Mouse (Mus musculus): ENCODE measurements at regions not wholly inside any gene's neighbourhood (a gene's known extent, or its start where the extent isn't known, plus 50 kb on each side); places are given as distances from the start of the nearest gene placed in this dataset.
A peak's percentile ranks its signal among the peaks of the same experiment; 100 is the strongest.

DNA sequence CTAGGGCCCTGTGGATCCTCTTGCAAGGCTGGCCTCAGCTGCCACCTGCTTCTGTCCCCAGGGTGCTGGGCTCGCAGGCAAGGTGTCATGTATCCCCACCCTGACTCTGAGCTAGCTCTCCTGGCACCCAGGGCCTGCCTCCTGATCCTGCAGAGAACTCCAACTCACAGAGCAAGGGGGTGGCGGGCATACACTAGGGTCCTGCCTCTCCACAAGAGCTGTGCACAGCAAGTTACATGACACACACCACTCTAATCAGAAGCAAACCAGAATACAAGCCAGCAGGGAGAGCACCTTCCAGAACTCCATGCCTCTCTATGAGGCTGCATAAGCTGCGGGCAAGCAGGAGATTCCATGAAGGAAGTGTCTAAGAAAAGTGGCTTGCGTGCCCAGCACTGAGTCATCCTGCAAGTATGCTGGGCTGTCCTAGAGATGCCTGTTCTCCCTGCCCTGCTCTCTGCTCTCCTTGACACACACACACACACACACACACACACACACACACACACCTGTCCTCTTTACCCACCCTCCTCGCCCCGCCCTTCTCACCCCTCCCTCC lies 208.8 kb upstream of the Arid1b start:
- TF ChIP-seq GATA4 (IDR thresholded peaks at IDR 0.05; ENCODE audit: insufficient replicate concordance, low read length): no peak

GRCm38 (mm10) chr17:4786524-4786923 lies 207.6 kb upstream of the Arid1b start:
- TF ChIP-seq GATA4 (IDR thresholded peaks at IDR 0.05; ENCODE audit: insufficient replicate concordance, low read length): no peak

DNA sequence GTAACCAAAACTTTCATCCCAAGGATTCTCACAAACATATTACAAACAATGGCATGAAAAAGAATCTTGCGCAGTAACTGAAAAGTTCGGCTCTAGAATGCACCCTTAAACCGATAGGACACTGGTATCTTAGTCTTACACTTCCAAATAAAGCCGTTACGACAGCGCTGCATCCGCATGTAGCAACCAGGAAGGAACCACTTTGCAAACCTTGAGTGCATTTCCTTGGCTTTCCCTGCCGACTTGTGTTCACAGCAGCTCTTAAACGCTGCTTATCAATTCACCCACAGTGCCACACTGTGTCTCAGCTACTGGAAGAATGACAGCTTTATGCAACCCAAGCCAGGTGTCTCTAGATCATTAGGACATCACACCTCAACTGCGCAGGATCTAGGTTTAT lies 202.3 kb upstream of the Arid1b start:
- TF ChIP-seq GATA4 (IDR thresholded peaks at IDR 0.05; ENCODE audit: insufficient replicate concordance, low read length): no peak

GRCm38 (mm10) chr17:4796241-4796640 lies 197.9 kb upstream of the Arid1b start:
- TF ChIP-seq GATA4 (IDR thresholded peaks at IDR 0.05; ENCODE audit: insufficient replicate concordance, low read length): no peak

- no peak for TF ChIP-seq GATA4 (IDR thresholded peaks at IDR 0.05; ENCODE audit: insufficient replicate concordance, low read length)
Measured at GRCm38 (mm10) chr17:4804013-4804412, 190.1 kb upstream of the Arid1b start.

DNA sequence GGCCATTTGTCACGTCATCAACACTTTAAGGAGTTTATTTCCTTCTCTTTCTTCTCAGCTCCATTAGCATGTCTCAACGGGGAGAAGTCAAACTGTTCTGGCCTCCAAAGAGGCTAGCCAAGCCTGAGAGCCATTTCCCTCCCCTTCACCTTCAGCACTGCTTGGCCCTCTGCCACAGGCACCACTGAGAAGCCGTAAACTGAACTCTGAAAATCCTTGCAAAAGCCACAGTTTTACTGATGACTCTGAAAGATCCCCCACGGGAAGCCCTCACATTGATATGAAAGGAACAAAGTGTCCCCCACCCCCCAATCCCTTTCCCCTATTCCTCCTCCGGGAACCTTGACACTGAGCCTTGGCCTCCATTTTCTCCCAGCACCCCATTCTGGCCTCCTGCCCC lies 188.1 kb upstream of the Arid1b start:
- no peak for TF ChIP-seq GATA4 (IDR thresholded peaks at IDR 0.05; ENCODE audit: insufficient replicate concordance, low read length)

- no peak for TF ChIP-seq GATA4 (IDR thresholded peaks at IDR 0.05; ENCODE audit: insufficient replicate concordance, low read length)
Measured at GRCm38 (mm10) chr17:4808926-4809325, 185.2 kb upstream of the Arid1b start.

DNA sequence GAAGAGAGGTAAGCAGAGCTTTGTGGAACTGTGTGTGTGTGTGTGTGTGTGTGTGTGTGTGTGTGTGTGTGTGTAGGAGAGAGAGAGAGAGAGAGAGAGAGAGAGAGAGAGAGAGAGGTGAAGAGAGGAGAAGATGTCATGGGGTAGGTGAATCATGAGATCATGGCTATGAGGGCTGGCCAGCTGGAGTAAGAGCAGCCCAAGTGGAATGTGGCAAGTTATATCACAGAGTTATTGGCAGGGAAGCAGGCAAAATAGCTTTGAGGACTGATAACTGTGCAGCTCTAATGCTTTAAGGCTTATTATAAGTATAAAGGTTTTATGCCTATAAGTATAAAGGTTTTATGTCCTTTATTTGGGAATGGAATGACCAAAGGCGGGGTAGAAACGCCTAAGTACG lies 180.9 kb upstream of the Arid1b start:
- no peak for TF ChIP-seq GATA4 (IDR thresholded peaks at IDR 0.05; ENCODE audit: insufficient replicate concordance, low read length)

GRCm38 (mm10) chr17:4813666-4814065 lies 180.5 kb upstream of the Arid1b start:
- TF ChIP-seq GATA4 (IDR thresholded peaks at IDR 0.05; ENCODE audit: insufficient replicate concordance, low read length): no peak

GRCm38 (mm10) chr17:4825221-4825895 lies 168.8 kb upstream of the Arid1b start:
- TF ChIP-seq GATA4 (IDR thresholded peaks at IDR 0.05; ENCODE audit: insufficient replicate concordance, low read length): no peak

GRCm38 (mm10) chr17:4834065-4834464 lies 160.1 kb upstream of the Arid1b start:
- peak; percentile 45; the same call in 1 of the 2 replicates for TF ChIP-seq GATA4 (IDR thresholded peaks at IDR 0.05; ENCODE audit: insufficient replicate concordance, low read length)

DNA sequence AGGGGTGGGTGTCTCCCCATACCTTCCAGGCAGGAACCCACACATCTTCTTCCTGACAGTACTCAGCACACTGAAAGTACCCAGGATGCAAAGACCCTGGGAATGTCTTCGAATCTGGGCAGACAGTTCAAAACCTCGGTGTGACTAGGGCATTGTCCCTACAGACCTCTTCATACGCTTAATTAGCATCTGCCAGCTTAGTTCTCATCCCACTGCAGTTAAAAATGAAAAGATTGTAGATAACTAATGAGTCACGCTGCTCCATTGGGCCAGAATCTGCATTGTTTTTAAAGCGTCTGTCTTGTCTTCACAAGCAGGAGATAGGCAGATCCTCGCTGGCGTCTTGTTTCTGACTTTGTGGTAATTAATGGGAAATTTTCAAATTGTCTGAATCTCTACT lies 159.6 kb upstream of the Arid1b start:
- no peak for TF ChIP-seq GATA4 (IDR thresholded peaks at IDR 0.05; ENCODE audit: insufficient replicate concordance, low read length)

DNA sequence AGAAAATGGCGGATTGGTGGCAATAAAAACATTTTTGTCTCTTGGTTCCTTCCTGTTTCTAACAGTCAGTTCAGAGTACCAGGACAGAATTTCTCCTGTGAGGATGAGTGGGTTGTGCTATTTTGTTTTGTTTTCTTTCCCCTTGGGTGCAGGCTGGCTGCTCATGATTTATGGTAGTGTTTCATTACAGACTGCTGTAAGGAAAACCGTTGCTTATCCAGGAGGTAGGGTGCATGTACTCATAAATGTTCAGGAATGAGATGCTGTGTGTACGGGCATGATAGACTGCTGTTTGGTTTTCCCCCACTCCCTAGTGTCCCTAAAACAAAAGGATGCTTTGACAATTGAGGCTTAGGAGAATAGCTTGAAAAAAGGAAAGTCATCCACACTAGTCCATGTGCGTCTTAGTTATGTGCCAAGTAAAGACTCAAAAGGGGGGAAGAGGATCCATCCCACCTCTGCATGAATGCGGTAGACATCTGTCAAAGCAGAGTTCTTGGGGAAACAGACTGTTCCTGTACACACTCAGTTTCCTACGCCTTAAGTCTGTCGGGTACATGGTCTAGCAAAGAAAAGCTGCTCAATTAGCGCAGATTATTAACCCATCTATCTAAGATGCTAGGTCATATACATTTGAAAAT lies 158.9 kb upstream of the Arid1b start:
- no peak for TF ChIP-seq GATA4 (IDR thresholded peaks at IDR 0.05; ENCODE audit: insufficient replicate concordance, low read length)

DNA sequence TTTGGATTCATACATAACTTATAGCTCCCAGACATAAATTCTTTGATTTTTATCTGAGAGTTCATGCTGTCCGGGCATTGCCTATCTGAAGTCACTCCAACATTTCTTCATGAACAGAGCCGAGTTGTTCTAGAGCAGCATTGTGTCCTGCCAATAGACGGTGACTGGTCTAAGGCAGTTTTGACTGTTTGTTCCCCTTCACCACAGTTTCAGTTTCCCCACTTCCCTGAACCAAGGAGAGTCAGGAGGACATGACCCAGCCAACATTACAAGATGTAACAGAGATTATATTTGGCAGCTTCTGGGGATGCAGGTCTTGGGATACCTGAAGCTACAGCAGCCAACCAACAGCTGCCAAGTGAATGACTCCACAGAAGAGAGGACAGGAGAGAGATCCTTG lies 154.0 kb upstream of the Arid1b start:
- no peak for TF ChIP-seq GATA4 (IDR thresholded peaks at IDR 0.05; ENCODE audit: insufficient replicate concordance, low read length)

GRCm38 (mm10) chr17:4858304-4858703 lies 135.8 kb upstream of the Arid1b start:
- no peak for TF ChIP-seq GATA4 (IDR thresholded peaks at IDR 0.05; ENCODE audit: insufficient replicate concordance, low read length)

DNA sequence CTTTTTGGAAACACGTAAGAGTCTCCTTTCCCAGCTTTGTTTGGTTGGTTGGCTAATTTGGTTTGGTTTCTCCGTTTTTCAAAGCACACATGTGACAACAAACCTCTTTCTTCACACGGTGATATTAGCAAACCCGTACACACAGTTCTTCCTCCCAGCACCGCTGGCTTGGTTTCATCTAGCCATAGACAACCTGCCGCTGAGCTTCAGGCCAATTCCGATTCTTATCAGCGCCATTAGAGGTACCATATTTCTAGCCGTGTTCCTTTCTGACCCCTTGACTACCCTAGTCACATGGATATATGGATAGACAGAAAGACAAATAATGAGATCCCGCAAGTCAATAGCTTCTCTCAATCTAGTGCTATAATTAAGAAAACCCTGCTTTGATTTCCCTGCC lies 129.2 kb upstream of the Arid1b start:
- TF ChIP-seq GATA4 (IDR thresholded peaks at IDR 0.05; ENCODE audit: insufficient replicate concordance, low read length): no peak

All from liver, adult (tissue).